Mouse (Mus musculus): ENCODE data around the gene Herc3.

Herc3 gene

DNA sequence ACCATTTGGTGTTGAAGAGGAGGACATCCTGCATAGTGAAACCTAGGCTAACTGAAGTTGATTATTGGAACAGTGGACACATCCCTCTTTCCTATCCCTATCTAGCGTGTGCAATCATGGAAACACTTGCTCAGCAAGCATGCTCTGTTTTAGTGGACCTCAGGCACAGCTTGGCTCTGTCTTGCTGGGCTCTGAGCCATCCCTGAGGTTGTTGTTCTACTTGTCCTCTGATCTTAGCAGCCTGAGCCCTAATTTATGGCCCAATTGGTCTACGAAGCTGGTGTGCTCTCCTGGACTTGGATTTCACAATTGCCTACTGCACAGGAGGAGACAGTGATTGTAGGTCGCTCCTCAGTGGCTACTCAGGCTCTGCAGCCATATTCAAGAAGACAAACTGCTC, 137.0 kb downstream of the Herc3 start:
- DNase-seq (ENCODE audit: low read depth, low spot score), result no peak
